Mouse (Mus musculus) left cerebral cortex, postnatal 25 days (tissue): ENCODE measurements around the gene Lrrc36. TPM values are rescaled to one million over a fixed set of nuclear protein-coding genes. Genes with fewer than 3 reads are reported as not detected.

ENCODE experiments used
- DNase-seq, 2 experiments: peaks; one replicate each; pipeline ENCODE4 v3.0.0; 2022; ENCODE audit warnings: low spot score in 2 of 2, mixed read lengths in 1 of 2
- intact Hi-C: fragments of 180-260 bp; cut with DNase I; formaldehyde crosslinking; loops from one replicate; pipeline ENCODE4 v1.15.1; 2025
- total RNA-seq, 2 experiments: library from RNA; stranded (reverse); gene quantifications; 2 replicates each; pipeline ENCODE4 v1.2.3; 2021

Gene Lrrc36
- total RNA-seq, 2 experiments from 2014 or later: 0.28 to 0.41 TPM

GRCm38 (mm10) chr8:105422006-105422405 lies 8.6 kb downstream of the Lrrc36 start:
- intact Hi-C loops: no loop called here

GRCm38 (mm10) chr8:105426878-105427277 lies 13.5 kb downstream of the Lrrc36 start:
- intact Hi-C loops: no loop called here
- no peak for DNase-seq

More at GRCm38 (mm10) chr8:105422006-105422405, 8.6 kb downstream of the Lrrc36 start:
- no peak for DNase-seq

DNA sequence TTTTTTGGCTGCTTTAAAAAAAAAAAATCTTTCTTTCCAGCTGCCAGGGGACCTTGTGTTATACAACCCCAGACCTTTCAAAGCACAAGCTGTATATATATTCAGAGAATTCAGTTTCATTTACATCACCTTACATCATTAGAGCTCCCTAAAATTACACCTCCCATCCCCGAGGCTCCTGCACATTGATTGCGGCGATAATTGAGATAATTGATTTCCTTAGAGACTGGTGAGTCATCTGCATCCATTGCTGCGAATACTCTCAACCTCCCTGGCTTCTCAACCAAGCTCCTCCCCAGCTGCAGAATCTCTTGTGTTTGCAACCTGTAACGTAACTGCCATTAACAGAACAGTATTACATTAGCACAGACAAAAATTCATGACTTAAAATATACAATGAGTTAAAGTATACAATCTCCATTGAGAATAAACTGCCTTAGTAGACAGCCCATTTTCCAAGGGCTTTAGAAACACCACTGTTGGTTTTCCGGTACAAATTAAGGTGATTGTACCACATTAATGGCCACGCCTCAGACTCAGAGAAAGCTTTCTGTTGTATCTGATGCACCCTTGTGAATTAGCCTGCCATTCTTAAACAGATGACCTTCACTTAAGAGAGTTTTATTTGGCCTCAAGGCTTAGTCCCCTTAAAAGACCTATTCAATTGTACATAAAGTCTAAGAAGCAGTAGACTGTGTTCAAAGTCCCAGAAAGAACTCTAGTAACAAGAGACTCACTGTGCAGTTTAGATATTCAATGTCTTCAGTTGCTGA lies 18.6 kb downstream of the Lrrc36 start:
- no peak for DNase-seq
- intact Hi-C loops: no loop called here

DNA sequence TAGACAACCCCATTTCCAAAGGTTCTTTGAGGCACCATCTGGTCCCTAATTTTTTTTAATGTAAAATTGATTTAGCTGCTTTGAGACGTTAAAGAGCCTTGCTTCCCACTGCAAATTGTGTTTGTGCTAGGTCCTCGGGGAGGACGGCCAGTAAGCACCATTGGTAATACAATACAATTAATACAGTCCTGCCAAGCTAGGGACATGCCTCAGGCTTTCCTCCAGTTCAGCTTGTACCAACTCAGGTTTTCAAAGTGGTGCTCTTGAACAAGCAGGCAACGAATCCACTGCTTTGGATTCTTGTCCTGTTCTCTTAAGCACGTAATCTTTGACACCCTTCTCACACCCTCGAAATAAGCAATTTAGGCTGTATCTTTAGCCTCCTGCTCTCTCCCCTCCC lies 19.6 kb downstream of the Lrrc36 start:
- no peak for DNase-seq
- intact Hi-C loops: no loop called here

DNA sequence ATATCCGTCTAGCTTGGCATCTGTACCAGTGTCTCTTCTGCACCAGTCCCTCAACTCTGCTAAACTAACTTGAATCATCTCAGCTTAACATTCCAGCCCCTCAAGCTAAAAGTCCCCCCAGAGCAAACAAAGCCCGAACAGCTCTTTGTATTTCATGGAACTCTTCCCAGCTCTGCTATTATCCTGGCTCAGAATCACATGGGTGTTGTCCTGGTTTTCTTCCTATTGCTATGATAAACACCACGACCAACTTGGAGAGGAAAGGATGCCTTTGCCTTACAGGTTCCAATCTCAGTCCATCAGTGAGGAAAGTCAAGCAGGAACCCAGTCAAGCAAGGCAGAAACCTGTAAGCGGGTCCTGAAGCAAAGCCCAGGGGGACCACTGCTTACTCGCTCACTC lies 20.1 kb downstream of the Lrrc36 start:
- intact Hi-C loops: no loop called here
- DNase-seq: no peak

GRCm38 (mm10) chr8:105434136-105434535 lies 20.8 kb downstream of the Lrrc36 start:
- DNase-seq: no peak
- intact Hi-C loops: no loop called here

DNA sequence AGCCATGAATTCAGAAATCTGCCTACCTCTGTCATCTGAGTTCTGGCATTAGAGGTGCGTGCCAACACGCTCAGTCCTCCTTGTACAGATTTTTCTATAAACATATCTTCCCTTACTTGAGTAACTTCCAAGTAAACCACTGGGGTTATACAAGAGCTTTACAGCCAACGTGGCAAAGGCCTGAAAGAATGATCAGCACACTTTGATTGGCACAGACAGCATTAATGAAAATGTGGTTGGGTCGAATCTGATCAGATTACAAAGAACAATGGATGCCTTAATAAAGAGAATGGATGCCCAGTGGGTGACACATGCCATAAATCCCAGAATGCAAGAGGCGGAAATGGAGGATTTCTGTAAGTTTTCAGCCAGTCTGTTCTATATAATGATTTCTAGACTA lies 22.8 kb downstream of the Lrrc36 start:
- no peak for DNase-seq
- intact Hi-C loops: no loop called here

GRCm38 (mm10) chr8:105437078-105437748 lies 23.8 kb downstream of the Lrrc36 start:
- intact Hi-C loops: no loop called here
- no peak for DNase-seq

DNA sequence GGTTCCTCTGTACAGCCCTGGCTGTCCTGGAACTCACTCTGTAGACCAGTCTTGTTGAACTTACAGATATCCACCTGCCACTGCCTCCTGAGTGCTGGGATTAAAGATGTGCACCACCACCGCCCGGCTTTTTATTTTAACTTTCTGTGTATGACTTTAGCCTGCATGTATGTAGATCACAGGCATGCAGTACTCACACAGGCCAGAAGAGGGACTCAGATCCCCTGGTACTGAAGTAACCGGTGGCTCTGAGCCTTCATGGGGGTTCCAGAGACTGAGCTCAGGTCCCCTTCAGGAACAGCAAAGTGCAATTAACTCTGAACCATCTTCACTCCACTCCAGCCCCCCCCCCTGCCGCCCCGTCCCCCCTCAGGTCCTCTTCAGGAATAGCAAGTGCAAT lies 25.5 kb downstream of the Lrrc36 start:
- intact Hi-C loops: no loop called here
- no peak for DNase-seq

- DNase-seq: no peak
- intact Hi-C loops: no loop called here
Measured at GRCm38 (mm10) chr8:105441433-105441832, 28.1 kb downstream of the Lrrc36 start.

GRCm38 (mm10) chr8:105442661-105443060 lies 29.3 kb downstream of the Lrrc36 start:
- intact Hi-C loops: no loop called here
- DNase-seq: no peak

- intact Hi-C loops: no loop called here
- DNase-seq: peak; percentile 26 to 66
Measured at GRCm38 (mm10) chr8:105445296-105446126, 32.1 kb downstream of the Lrrc36 start.

- intact Hi-C loops: no loop called here
- no peak for DNase-seq
Measured at GRCm38 (mm10) chr8:105446127-105446552, 32.8 kb downstream of the Lrrc36 start.

DNA sequence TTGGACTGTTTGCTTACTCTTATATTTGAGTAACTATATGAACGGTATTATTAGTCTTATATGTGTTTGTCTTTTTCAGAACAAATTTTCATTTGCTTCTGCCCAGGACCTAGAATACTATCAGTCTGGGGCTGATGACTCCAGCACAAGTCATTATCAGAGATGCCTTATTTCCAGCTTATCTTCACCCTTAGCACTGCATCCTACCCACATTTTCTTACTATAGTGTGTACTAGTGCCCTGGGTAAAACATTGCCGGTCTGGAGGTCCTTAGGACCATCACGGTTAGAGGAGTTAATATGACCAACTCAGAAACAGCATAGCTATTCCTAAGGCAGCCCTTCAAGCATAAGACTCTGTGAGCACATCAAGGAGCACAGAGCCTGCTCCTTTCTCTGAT lies 34.8 kb downstream of the Lrrc36 start:
- intact Hi-C loops: no loop called here
- DNase-seq: no peak

GRCm38 (mm10) chr8:105448596-105448995 lies 35.2 kb downstream of the Lrrc36 start:
- intact Hi-C loops: no loop called here
- no peak for DNase-seq

- intact Hi-C loops: no loop called here
- no peak for DNase-seq
Measured at GRCm38 (mm10) chr8:105450977-105451376, 37.6 kb downstream of the Lrrc36 start.

DNA sequence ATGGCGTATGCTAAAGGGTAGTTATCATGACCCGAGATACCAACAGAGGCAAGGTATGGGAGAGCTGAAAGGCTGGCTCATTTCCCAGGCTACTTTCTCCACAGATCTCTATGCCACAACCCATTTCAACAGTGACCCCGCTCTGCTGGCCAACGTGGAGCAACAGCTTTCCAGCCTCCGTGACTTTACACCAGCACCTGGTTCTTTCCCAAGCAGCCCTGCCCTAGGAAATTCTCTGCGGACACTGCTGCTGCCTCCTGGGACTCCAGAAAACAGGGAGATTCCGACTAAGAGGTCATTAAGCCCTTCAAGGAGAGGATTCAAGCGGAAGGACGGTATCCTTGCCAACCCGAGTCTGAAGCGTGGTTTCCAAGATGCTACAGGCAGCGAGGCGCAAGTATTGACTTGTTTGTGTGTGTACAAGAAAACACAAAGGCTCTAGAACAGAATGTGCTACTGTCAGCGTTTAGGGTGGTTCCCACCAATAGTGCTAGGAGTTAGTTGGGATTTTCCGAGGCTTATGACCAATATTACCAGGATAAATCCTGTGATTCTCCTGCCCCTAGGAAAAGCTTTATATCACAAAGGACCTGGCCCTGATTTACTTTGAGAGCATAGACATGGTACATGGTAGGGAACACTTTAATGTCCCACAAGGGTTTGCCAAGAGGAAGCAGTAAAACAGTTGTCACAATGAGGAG lies 38.7 kb downstream of the Lrrc36 start:
- intact Hi-C loops: no loop called here
- DNase-seq: no peak

GRCm38 (mm10) chr8:105453296-105453695 lies 39.9 kb downstream of the Lrrc36 start:
- intact Hi-C loops: no loop called here
- DNase-seq: no peak

DNA sequence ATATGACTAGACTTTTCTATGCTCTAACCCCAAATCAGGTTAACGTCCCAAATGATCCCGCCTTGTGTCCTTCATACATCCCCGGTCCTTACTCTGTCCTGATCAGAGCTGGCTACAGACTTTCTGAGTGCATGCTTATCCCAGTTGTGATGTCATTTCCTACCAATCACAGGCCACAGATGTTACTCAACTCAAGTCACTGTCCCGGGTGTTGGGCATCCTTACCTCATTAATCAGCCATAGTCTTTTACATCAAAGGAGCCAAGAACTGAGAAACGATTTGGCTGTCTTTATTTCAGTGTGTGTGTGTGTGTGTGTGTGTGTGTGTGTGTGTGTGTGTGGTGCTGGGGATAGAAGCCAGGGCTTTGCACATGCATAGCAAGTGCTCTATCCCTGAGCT lies 40.7 kb downstream of the Lrrc36 start:
- intact Hi-C loops: no loop called here
- no peak for DNase-seq

- intact Hi-C loops: no loop called here
- DNase-seq: no peak
Measured at GRCm38 (mm10) chr8:105455218-105455617, 41.8 kb downstream of the Lrrc36 start.
